Mouse (Mus musculus): ENCODE data around the gene Entpd3. TPM values are rescaled to one million over a fixed set of nuclear protein-coding genes. Genes with fewer than 3 reads are reported as not detected.
"Not testable (repeated sequence)": the region's sequence is repeated elsewhere in the genome, so short reads cannot be mapped to it uniquely, and the experiment has no call there.

The Entpd3 gene
- total RNA-seq, 2 experiments from 2014 or later, result 0.24 TPM; not detected in 1

GRCm38 (mm10) chr9:120532062-120532461 is 7.6 kb upstream of the Entpd3 start:
- intact Hi-C loops (cut with DNase I), result no loop called here
- no peak for DNase-seq

GRCm38 (mm10) chr9:120532691-120533090 is 6.9 kb upstream of the Entpd3 start:
- intact Hi-C loops (cut with DNase I), result no loop called here
- no peak for DNase-seq

- DNase-seq; intact Hi-C loops (cut with DNase I): not testable (repeated sequence)
These were observed 6.1 kb upstream of the Entpd3 start for GRCm38 (mm10) chr9:120533446-120533950.

GRCm38 (mm10) chr9:120541411-120541810 is 1.8 kb downstream of the Entpd3 start:
- DNase-seq, result no peak

GRCm38 (mm10) chr9:120542241-120542640 is 2.6 kb downstream of the Entpd3 start:
- intact Hi-C loops (cut with DNase I), result no loop called here
- no peak for DNase-seq

More at GRCm38 (mm10) chr9:120541411-120541810, 1.8 kb downstream of the Entpd3 start:
- intact Hi-C loops (cut with DNase I), result no loop called here

GRCm38 (mm10) chr9:120545994-120546393 is 6.4 kb downstream of the Entpd3 start:
- DNase-seq, result no peak
- intact Hi-C loops (cut with DNase I), result no loop called here

GRCm38 (mm10) chr9:120546482-120546881 is 6.9 kb downstream of the Entpd3 start:
- no peak for DNase-seq
- intact Hi-C loops (cut with DNase I), result no loop called here

GRCm38 (mm10) chr9:120547026-120547668 is 7.5 kb downstream of the Entpd3 start:
- no peak for DNase-seq
- intact Hi-C loops (cut with DNase I), result no loop called here

GRCm38 (mm10) chr9:120550778-120551177 is 11.2 kb downstream of the Entpd3 start:
- intact Hi-C loops (cut with DNase I), result no loop called here
- DNase-seq, result no peak

GRCm38 (mm10) chr9:120563590-120563989 is 24.0 kb downstream of the Entpd3 start:
- intact Hi-C loops (cut with DNase I), result no loop called here
- DNase-seq, result no peak

- intact Hi-C loops (cut with DNase I), result no loop called here
- no peak for DNase-seq
These were observed 24.6 kb downstream of the Entpd3 start for GRCm38 (mm10) chr9:120564247-120564646.

- DNase-seq, result no peak
- intact Hi-C loops (cut with DNase I), result loop anchor here (5.0 kb wide), 1 partner anchor 134 kb away; no protein-coding TSS in a partner anchor
These were observed 26.8 kb downstream of the Entpd3 start for GRCm38 (mm10) chr9:120566384-120566783.

GRCm38 (mm10) chr9:120568917-120569316 is 29.3 kb downstream of the Entpd3 start:
- intact Hi-C loops (cut with DNase I), result loop anchor here (5.0 kb wide), 1 partner anchor 137 kb away; no protein-coding TSS in a partner anchor
- no peak for DNase-seq

GRCm38 (mm10) chr9:120569721-120570333 is 30.2 kb downstream of the Entpd3 start:
- DNase-seq, result peak; percentile 17 to 49
- intact Hi-C loops (cut with DNase I), result loop anchor here (5.0 to 10.0 kb wide), 2 partner anchors 138 to 805 kb away; no protein-coding TSS in a partner anchor

GRCm38 (mm10) chr9:120570334-120570725 is 30.7 kb downstream of the Entpd3 start:
- DNase-seq, result no peak
- intact Hi-C loops (cut with DNase I), result loop anchor here (10.0 kb wide), 1 partner anchor 804 kb away; no protein-coding TSS in a partner anchor

GRCm38 (mm10) chr9:120570741-120571592 is 31.3 kb downstream of the Entpd3 start, which contains the start of gene Rpl14:
Rpl14 (plus strand) TSS chr9:120571444.
- DNase-seq, result peak; percentile 98 to 99
- intact Hi-C loops (cut with DNase I), result loop anchor here (10.0 kb wide), 1 partner anchor 804 kb away; no protein-coding TSS in a partner anchor

GRCm38 (mm10) chr9:120571593-120572385 is 32.2 kb downstream of the Entpd3 start:
- DNase-seq, result no peak
- intact Hi-C loops (cut with DNase I), result loop anchor here (10.0 kb wide), 1 partner anchor 803 kb away; no protein-coding TSS in a partner anchor

GRCm38 (mm10) chr9:120575748-120576661 is 36.4 kb downstream of the Entpd3 start:
- no peak for DNase-seq
- intact Hi-C loops (cut with DNase I), result loop anchor here (10.0 kb wide), 1 partner anchor 799 kb away; no protein-coding TSS in a partner anchor

- DNase-seq, result no peak
- intact Hi-C loops (cut with DNase I), result loop anchor here (10.0 kb wide), 1 partner anchor 798 kb away; no protein-coding TSS in a partner anchor
These were observed 37.0 kb downstream of the Entpd3 start for GRCm38 (mm10) chr9:120576662-120577013.

All from heart, postnatal 14 days (tissue).